Mouse (Mus musculus): ENCODE results near the gene Cand2.

DNA sequence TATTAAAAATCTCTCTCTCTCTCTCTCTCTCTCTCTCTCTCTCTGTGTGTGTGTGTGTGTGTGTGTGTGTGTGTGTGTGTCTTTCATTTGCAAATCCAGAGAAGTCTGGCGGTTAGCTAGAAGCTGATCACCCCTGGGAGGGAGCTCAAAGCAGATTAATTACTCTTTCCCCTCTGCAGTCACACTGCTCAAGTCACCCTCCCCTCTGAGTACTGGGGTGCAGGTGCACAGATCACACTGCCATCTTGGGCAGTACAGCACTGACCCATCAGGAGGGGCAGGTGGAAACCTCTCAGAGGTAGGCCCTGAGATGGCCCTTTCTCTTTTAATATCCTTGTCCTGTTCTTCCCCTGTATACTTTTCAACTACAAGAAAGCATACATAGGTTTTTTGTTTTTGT lies 28.0 kb upstream of the Cand2 start:
- TF ChIP-seq CTCF (IDR thresholded peaks at IDR 0.05; ENCODE audit: borderline replicate concordance, extremely low read depth, insufficient read depth, insufficient read length) (no peak), POLR2A (IDR thresholded peaks at IDR 0.05; ENCODE audit: borderline replicate concordance, extremely low read depth, insufficient read depth, insufficient read length, poor library complexity, severe bottlenecking) (no peak)
